Mouse (Mus musculus) MEL (cell line): ENCODE measurements around the gene Macrod1. TPM values are rescaled to one million over a fixed set of nuclear protein-coding genes. Genes with fewer than 3 reads are reported as not detected.

Source experiments
- DNase-seq: peaks from one replicate; pipeline ENCODE4 v3.0.0; 2011; ENCODE audit warnings: low read depth, low spot score
- H3K27ac ChIP-seq: 2 replicates; pipeline ENCODE4 v1.5.1; 2012; ENCODE audit warnings: low read depth, mild to moderate bottlenecking, control low read depth, low read length, moderate library complexity; ENCODE audit not compliant: control insufficient read depth
- H3K27me3 ChIP-seq, 2 experiments: fragments of 150-350 bp in 1 of 2; sonication (generic) in 1 of 2; 2 replicates each; pipeline ENCODE4 v1.6.1; 2012; ENCODE audit warnings: low read length in 2 of 2, mild to moderate bottlenecking in 2 of 2, improper control_type of control experiment in 1 of 2, moderate library complexity in 1 of 2; ENCODE audit not compliant: insufficient read depth in 2 of 2, control insufficient read depth in 1 of 2
- H3K36me3 ChIP-seq, 2 experiments: 2 replicates each; pipeline ENCODE4 v1.6.1; 2012 to 2014; ENCODE audit warnings: low read length in 2 of 2, improper control_type of control experiment in 1 of 2, inconsistent platforms in 1 of 2, mild to moderate bottlenecking in 1 of 2; ENCODE audit not compliant: insufficient read depth in 2 of 2, control insufficient read depth in 1 of 2
- H3K4me1 ChIP-seq, 2 experiments: fragments of 150-350 bp in 1 of 2; sonication (generic) in 1 of 2; 2 replicates each; pipeline ENCODE4 v1.6.1; 2012; ENCODE audit warnings: low read length in 2 of 2, improper control_type of control experiment in 1 of 2, mild to moderate bottlenecking in 1 of 2; ENCODE audit not compliant: insufficient read depth in 2 of 2, control insufficient read depth in 1 of 2
- H3K4me3 ChIP-seq, 2 experiments: fragments of 150-350 bp in 1 of 2; sonication (generic) in 1 of 2; 2 replicates each; pipeline ENCODE4 v1.5.1; 2012; ENCODE audit warnings: low read depth in 2 of 2, low read length in 2 of 2, mild to moderate bottlenecking in 2 of 2, moderate library complexity in 2 of 2, control low read depth in 1 of 2, improper control_type of control experiment in 1 of 2; ENCODE audit not compliant: control insufficient read depth in 1 of 2, insufficient read depth in 1 of 2
- H3K79me2 ChIP-seq: 2 replicates; pipeline ENCODE4 v1.6.1; 2012; ENCODE audit warnings: mild to moderate bottlenecking, low read length, moderate library complexity; ENCODE audit not compliant: control insufficient read depth, poor library complexity, insufficient read depth
- H3K9ac ChIP-seq: 2 replicates; pipeline ENCODE4 v1.6.1; 2012; ENCODE audit warnings: low read depth, mild to moderate bottlenecking, control low read depth, low read length, moderate library complexity; ENCODE audit not compliant: control insufficient read depth, poor library complexity, severe bottlenecking
- H3K9me3 ChIP-seq: fragments of 150-350 bp; sonication (generic); replicated peaks from 2 replicates; pipeline ENCODE4 v1.6.1; 2012; ENCODE audit warnings: mild to moderate bottlenecking, low read length, improper control_type of control experiment, moderate library complexity; ENCODE audit not compliant: insufficient read depth
- BHLHE40 ChIP-seq: IDR thresholded peaks from 2 replicates; pipeline ENCODE4 v1.6.1; 2012; ENCODE audit warnings: low read depth, mild to moderate bottlenecking, inconsistent platforms, low read length, improper control_type of control experiment, borderline replicate concordance
- CHD1 ChIP-seq: IDR thresholded peaks from 2 replicates; pipeline ENCODE4 v1.6.1; 2012; ENCODE audit warnings: low read depth, mild to moderate bottlenecking, inconsistent platforms, low read length, improper control_type of control experiment
- CHD2 ChIP-seq: IDR thresholded peaks from 2 replicates; pipeline ENCODE4 v1.6.1; 2011; ENCODE audit warnings: low read length, improper control_type of control experiment
- CTCF ChIP-seq, 3 experiments: IDR thresholded peaks in 2 of 3; conservative IDR thresholded peaks in 1 of 3; 2 replicates each; pipeline ENCODE4 v1.5.1; 2011 to 2012; ENCODE audit warnings: low read length in 3 of 3, low read depth in 2 of 3, mild to moderate bottlenecking in 2 of 3, improper control_type of control experiment in 1 of 3, inconsistent platforms in 1 of 3, mixed read lengths in 1 of 3, moderate library complexity in 1 of 3; ENCODE audit not compliant: control insufficient read depth in 1 of 3, insufficient read depth in 1 of 3, poor library complexity in 1 of 3, severe bottlenecking in 1 of 3
- E2F4 ChIP-seq: IDR thresholded peaks from 2 replicates; pipeline ENCODE4 v1.6.1; 2011; ENCODE audit warnings: low read depth, low read length, improper control_type of control experiment, borderline replicate concordance
- EP300 ChIP-seq, 2 experiments: IDR thresholded peaks; 2 replicates each; pipeline ENCODE4 v1.6.1; 2011; ENCODE audit warnings: improper control_type of control experiment in 2 of 2, low read length in 2 of 2, low read depth in 1 of 2, mild to moderate bottlenecking in 1 of 2
- ETS1 ChIP-seq: IDR thresholded peaks from 2 replicates; pipeline ENCODE4 v1.6.1; 2012; ENCODE audit warnings: low read depth, mild to moderate bottlenecking, inconsistent platforms, low read length, improper control_type of control experiment, moderate library complexity
- GABPA ChIP-seq: IDR thresholded peaks from 2 replicates; pipeline ENCODE4 v1.6.1; 2012; ENCODE audit warnings: low read depth, mild to moderate bottlenecking, inconsistent platforms, low read length, improper control_type of control experiment, moderate library complexity
- GATA1 ChIP-seq: IDR thresholded peaks from 2 replicates; pipeline ENCODE4 v1.6.1; 2011; ENCODE audit warnings: low read depth, low read length, improper control_type of control experiment
- HCFC1 ChIP-seq: IDR thresholded peaks from 2 replicates; pipeline ENCODE4 v1.6.1; 2012; ENCODE audit warnings: low read depth, mild to moderate bottlenecking, inconsistent platforms, low read length, improper control_type of control experiment, moderate library complexity
- JUND ChIP-seq: IDR thresholded peaks from 2 replicates; pipeline ENCODE4 v1.6.1; 2011; ENCODE audit warnings: low read depth, mild to moderate bottlenecking, improper control_type of control experiment, low read length
- KAT2A ChIP-seq: conservative IDR thresholded peaks from 2 replicates; pipeline ENCODE4 v1.6.1; 2012; ENCODE audit warnings: low read depth, low read length, improper control_type of control experiment, inconsistent platforms
- MAFK ChIP-seq: IDR thresholded peaks from 2 replicates; pipeline ENCODE4 v1.6.1; 2011; ENCODE audit warnings: low read depth, mild to moderate bottlenecking, low read length, improper control_type of control experiment, borderline replicate concordance
- MAX ChIP-seq: IDR thresholded peaks from 2 replicates; pipeline ENCODE4 v1.6.1; 2011; ENCODE audit warnings: low read length, improper control_type of control experiment
- MAZ ChIP-seq: IDR thresholded peaks from 2 replicates; pipeline ENCODE4 v1.6.1; 2012; ENCODE audit warnings: low read depth, mild to moderate bottlenecking, inconsistent platforms, low read length, improper control_type of control experiment
- MEF2A ChIP-seq: IDR thresholded peaks from 2 replicates; pipeline ENCODE4 v1.6.1; 2014; ENCODE audit warnings: low read depth, mild to moderate bottlenecking, inconsistent platforms, low read length, improper control_type of control experiment; ENCODE audit not compliant: poor library complexity, insufficient replicate concordance, severe bottlenecking; ENCODE audit errors: extremely low read depth
- MXI1 ChIP-seq: IDR thresholded peaks from 2 replicates; pipeline ENCODE4 v1.6.1; 2011; ENCODE audit warnings: mild to moderate bottlenecking, low read depth, low read length, improper control_type of control experiment
- MYB ChIP-seq: IDR thresholded peaks from 2 replicates; pipeline ENCODE4 v1.6.1; 2011; ENCODE audit warnings: mild to moderate bottlenecking, low read depth, low read length, improper control_type of control experiment
- MYC ChIP-seq: IDR thresholded peaks from 2 replicates; pipeline ENCODE4 v1.6.1; 2011; ENCODE audit warnings: low read depth, mild to moderate bottlenecking, low read length, improper control_type of control experiment, moderate library complexity
- NRF1 ChIP-seq: IDR thresholded peaks from 2 replicates; pipeline ENCODE4 v1.6.1; 2014; ENCODE audit warnings: low read depth, mild to moderate bottlenecking, inconsistent platforms, low read length, improper control_type of control experiment, moderate library complexity; ENCODE audit not compliant: poor library complexity, insufficient read depth, severe bottlenecking
- POLR2A ChIP-seq, 2 experiments: IDR thresholded peaks; 2 replicates each; pipeline ENCODE4 v1.6.1; 2011 to 2012; ENCODE audit warnings: low read length in 2 of 2, mild to moderate bottlenecking in 2 of 2, control low read depth in 1 of 2, improper control_type of control experiment in 1 of 2, low read depth in 1 of 2, moderate library complexity in 1 of 2; ENCODE audit not compliant: control insufficient read depth in 1 of 2, insufficient read depth in 1 of 2, poor library complexity in 1 of 2
- POLR2AphosphoS2 ChIP-seq: IDR thresholded peaks from 2 replicates; pipeline ENCODE4 v1.6.1; 2011; ENCODE audit warnings: low read length, improper control_type of control experiment
- POLR2AphosphoS5 ChIP-seq: IDR thresholded peaks from 2 replicates; pipeline ENCODE4 v1.6.1; 2012; ENCODE audit warnings: low read depth, borderline replicate concordance, mild to moderate bottlenecking, inconsistent platforms, low read length, moderate library complexity, mixed read lengths
- RAD21 ChIP-seq: IDR thresholded peaks from 2 replicates; pipeline ENCODE4 v1.6.1; 2011; ENCODE audit warnings: mild to moderate bottlenecking, low read depth, low read length, improper control_type of control experiment
- RCOR1 ChIP-seq: IDR thresholded peaks from 2 replicates; pipeline ENCODE4 v1.6.1; 2012; ENCODE audit warnings: low read depth, mild to moderate bottlenecking, inconsistent platforms, low read length, improper control_type of control experiment
- SMC3 ChIP-seq: IDR thresholded peaks from 2 replicates; pipeline ENCODE4 v1.6.1; 2011; ENCODE audit warnings: low read depth, low read length, improper control_type of control experiment
- TAL1 ChIP-seq: IDR thresholded peaks from 2 replicates; pipeline ENCODE4 v1.6.1; 2012; ENCODE audit warnings: mild to moderate bottlenecking, inconsistent platforms, low read length, moderate library complexity, mixed read lengths
- TBP ChIP-seq: IDR thresholded peaks from 2 replicates; pipeline ENCODE4 v1.8.0; 2011; ENCODE audit warnings: low read depth, low read length, improper control_type of control experiment
- TCF12 ChIP-seq: IDR thresholded peaks from 2 replicates; pipeline ENCODE4 v1.6.1; 2014; ENCODE audit warnings: low read depth, mild to moderate bottlenecking, inconsistent platforms, low read length, improper control_type of control experiment, moderate library complexity
- ZC3H11A ChIP-seq: IDR thresholded peaks from 2 replicates; pipeline ENCODE4 v1.6.1; 2012; ENCODE audit warnings: low read depth, mild to moderate bottlenecking, inconsistent platforms, low read length, improper control_type of control experiment
- ZMIZ1 ChIP-seq: IDR thresholded peaks from 2 replicates; pipeline ENCODE4 v1.6.1; 2012; ENCODE audit warnings: low read depth, mild to moderate bottlenecking, inconsistent platforms, low read length, improper control_type of control experiment, moderate library complexity
- ZNF384 ChIP-seq: IDR thresholded peaks from 2 replicates; pipeline ENCODE4 v1.6.1; 2012; ENCODE audit warnings: low read depth, mild to moderate bottlenecking, inconsistent platforms, low read length, improper control_type of control experiment
- polyA plus RNA-seq, 2 experiments: library from polyadenylated mRNA; stranded (reverse) in 1 of 2; unstranded in 1 of 2; fragments of >175 nt in 1 of 2; fragments of >200 nt in 1 of 2; gene quantifications; 2 replicates each; pipeline versions ENCODE4 v1.2.1 to v1.2.4; 2012; ENCODE audit warnings: low replicate concordance in 2 of 2, low read depth in 1 of 2; ENCODE audit not compliant: insufficient read length in 2 of 2, insufficient read depth in 1 of 2, missing spikeins in 1 of 2
- total RNA-seq: library from RNA; depleted of rRNA; stranded (reverse); fragments of 300-350 nt; gene quantifications from 2 replicates; pipeline ENCODE4 v1.2.3, GENCODE M21; 2012

The Macrod1 gene
- total and polyA plus RNA-seq, 3 experiments, result 4.5 to 15.7 TPM; not detected in 1

DNA sequence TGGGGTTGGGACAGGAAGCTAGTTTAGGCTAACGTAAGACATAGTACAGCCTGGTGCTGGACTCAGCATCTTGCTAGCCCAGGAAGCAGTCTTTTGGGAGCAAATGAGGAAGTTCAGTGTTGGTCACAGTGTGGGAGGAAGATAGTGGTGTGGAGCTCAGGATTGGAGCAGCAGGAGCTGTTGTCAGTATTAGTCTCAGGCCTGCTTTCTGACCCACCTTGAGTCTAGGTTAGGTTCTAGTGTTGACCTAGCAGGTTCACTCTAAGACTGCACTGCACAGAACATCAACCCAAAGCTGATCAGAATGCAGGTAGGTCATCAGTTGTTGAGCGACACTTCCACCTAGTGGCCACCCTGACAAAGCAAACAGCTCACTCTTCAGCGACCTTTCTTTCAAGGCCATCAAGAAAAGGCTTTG lies 36.4 kb upstream of the Macrod1 start:
- TF ChIP-seq HCFC1 (peak; percentile 45), TAL1 (peak; percentile 45; the same call in 1 of the 2 replicates), MEF2A (no peak), BHLHE40 (no peak), GABPA (no peak), MYC (0 out of 2 replicates have a peak, but pooled peaks have one; percentile 24), CHD2 (no peak), CTCF (IDR thresholded peaks at IDR 0.05 in 2 of 3, conservative IDR thresholded peaks at IDR 0.05 in 1 of 3; ENCODE audit: control insufficient read depth in 1 of 3, insufficient read depth in 1 of 3, low read depth in 2 of 3, low read length in 3 of 3, poor library complexity in 1 of 3, severe bottlenecking in 1 of 3) (peak; percentile 51 to 69 (median 64)), EP300 (IDR thresholded peaks at IDR 0.05; ENCODE audit: low read depth in 1 of 2, low read length in 2 of 2) (peak; percentile 33 to 71; a peak in 3 of 4 replicates), JUND (no peak), ZC3H11A (no peak), TBP (peak; percentile 51; the same call in 1 of the 2 replicates), GATA1 (peak; percentile 72), TCF12 (no peak), POLR2AphosphoS2 (no peak), SMC3 (peak; percentile 27; the same call in 1 of the 2 replicates), MAZ (no peak), MXI1 (no peak), MAX (0 out of 2 replicates have a peak, but pooled peaks have one; percentile 31), RCOR1 (0 out of 2 replicates have a peak, but pooled peaks have one; percentile 60), RAD21 (peak; percentile 42)
- Histone ChIP-seq H3K4me3 (no peak overlapping the region; a peak in 2 of 4 replicates), H3K9me3 (no peaks in the 10 kb centered on the region), H3K4me1 (peaks cover 9 to 28% of the 10 kb centered on the region in 2 experiments), H3K27ac (peak overlapping the region; percentile 99), H3K36me3 (peaks cover 6 to 36% of the 10 kb centered on the region in 2 experiments), H3K79me2 (peaks cover 25% of the 10 kb centered on the region), H3K27me3 (no peaks in the 10 kb centered on the region), H3K9ac (peak overlapping the region; percentile 96; the same call in 1 of the 2 replicates)
- peak; percentile 85 for DNase-seq

DNA sequence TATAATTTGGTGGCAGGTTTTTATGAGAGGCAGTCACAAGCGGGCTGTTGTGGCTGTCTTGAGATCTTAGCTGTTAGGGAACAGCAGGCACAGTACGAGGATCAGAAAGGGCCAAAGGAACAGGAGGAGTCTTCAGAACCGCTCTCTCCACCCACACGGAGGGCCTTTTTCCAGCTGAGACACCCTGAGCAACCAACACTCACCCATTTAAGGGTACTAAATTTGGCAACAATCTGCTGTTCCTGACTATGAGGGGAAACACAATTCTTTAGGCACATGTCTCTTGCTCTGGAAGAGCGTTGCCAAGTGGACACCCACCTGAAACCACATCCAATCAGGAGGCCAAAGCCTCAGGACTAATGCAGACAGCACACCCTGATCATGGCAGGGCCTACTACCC lies 27.1 kb upstream of the Macrod1 start:
- no peak overlapping the region for H3K4me3 ChIP-seq
- no peak for DNase-seq
- H3K4me1 ChIP-seq, result no peaks in the 10 kb centered on the region
- no peaks in the 10 kb centered on the region for H3K9me3 ChIP-seq
- peaks cover 2 to 46% of the 10 kb centered on the region in 2 experiments; a peak in 2 of 4 replicates for H3K36me3 ChIP-seq
- no peaks in the 10 kb centered on the region; the same call in 1 of the 2 replicates for H3K79me2 ChIP-seq
- H3K27ac ChIP-seq, result no peak overlapping the region
- TF ChIP-seq NRF1 (no peak), MYB (no peak), EP300 (IDR thresholded peaks at IDR 0.05; ENCODE audit: low read depth in 1 of 2, low read length in 2 of 2) (no peak), HCFC1 (no peak), ZNF384 (no peak), JUND (no peak), POLR2A (IDR thresholded peaks at IDR 0.05; ENCODE audit: control insufficient read depth in 1 of 2, insufficient read depth in 1 of 2, low read depth in 1 of 2, low read length in 2 of 2, poor library complexity in 1 of 2) (no peak; a peak in 1 of 4 replicates), ZMIZ1 (no peak), POLR2AphosphoS5 (no peak), MXI1 (no peak), MAFK (no peak), E2F4 (no peak), ETS1 (no peak), CHD2 (no peak), CTCF (IDR thresholded peaks at IDR 0.05 in 2 of 3, conservative IDR thresholded peaks at IDR 0.05 in 1 of 3; ENCODE audit: control insufficient read depth in 1 of 3, insufficient read depth in 1 of 3, low read depth in 2 of 3, low read length in 3 of 3, poor library complexity in 1 of 3, severe bottlenecking in 1 of 3) (no peak), CHD1 (no peak), KAT2A (no peak)
- H3K9ac ChIP-seq, result no peak overlapping the region
- no peaks in the 10 kb centered on the region for H3K27me3 ChIP-seq
